Mouse (Mus musculus): Measurements from ENCODE around the gene Lrrc45.
"Not testable (repeated sequence)": the region's sequence is repeated elsewhere in the genome, so short reads cannot be mapped to it uniquely, and the experiment has no call there.

Gene Lrrc45

GRCm38 (mm10) chr11:120728530-120729240, 15.0 kb downstream of the Lrrc45 start:
- DNase-seq: no peak

DNA sequence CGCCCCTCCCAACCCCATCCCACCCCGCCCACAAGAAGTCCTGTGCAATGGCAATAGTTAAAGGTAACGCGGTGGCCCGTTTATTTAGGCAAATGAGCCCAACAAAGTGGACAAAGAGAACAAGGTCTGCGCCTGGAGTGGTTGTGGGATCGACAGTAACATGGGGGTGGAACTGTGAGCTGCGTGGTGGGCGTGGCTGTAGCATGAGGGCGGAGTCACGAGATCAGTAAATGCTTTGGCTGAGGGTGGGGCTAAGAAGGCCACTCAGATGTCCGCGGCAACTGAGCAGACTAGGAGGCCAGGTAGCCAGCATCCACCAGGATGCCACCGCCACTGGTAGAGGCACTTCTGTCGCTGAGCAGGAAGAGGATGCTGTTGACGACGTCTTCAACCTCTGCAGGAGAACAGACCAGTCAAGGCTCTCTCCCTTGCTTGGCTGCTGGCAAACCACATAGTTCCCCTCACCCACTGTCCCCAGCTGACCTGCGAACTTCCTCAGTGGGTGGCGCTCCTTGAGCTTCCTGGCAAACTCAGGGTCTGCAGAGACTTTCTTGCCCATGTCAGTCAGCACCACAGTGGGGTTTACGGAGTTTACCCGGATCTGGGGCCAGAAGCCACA, 15.8 kb downstream of the Lrrc45 start:
- peak; percentile 85 to 87 for DNase-seq

DNA sequence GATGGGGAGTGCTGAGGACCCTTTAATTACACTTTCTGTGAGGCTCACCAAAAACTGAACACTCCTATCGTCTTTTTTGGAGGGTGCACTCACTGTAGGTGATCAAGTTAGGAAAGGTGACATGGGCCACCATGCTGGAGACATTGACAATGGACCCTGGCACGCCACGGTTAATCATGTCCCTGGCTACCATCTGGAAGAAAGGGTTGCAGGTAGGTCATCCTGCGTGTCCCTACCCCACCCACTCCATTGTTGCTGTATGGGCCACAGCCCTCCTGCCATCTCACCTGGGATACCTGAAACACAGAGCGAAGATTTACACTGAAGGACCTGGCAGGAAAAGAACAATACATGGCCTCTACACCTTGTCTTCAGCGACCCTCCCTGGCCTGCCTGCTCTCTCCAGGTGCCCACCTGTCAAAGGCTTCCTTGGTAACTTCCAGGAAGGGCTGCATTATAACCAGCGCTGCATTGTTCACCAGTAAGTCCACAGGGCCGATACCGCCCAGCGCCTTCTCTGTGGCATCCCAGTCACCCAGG, 16.7 kb downstream of the Lrrc45 start:
- DNase-seq: no peak

- no peak for DNase-seq
Observed at GRCm38 (mm10) chr11:120731395-120731794, 17.7 kb downstream of the Lrrc45 start.

GRCm38 (mm10) chr11:120731858-120732680, 18.3 kb downstream of the Lrrc45 start, which contains the start of gene Cbr2:
Gene Cbr2 (minus strand): TSS chr11:120732114.
- DNase-seq: peak; percentile 77 to 86

DNA sequence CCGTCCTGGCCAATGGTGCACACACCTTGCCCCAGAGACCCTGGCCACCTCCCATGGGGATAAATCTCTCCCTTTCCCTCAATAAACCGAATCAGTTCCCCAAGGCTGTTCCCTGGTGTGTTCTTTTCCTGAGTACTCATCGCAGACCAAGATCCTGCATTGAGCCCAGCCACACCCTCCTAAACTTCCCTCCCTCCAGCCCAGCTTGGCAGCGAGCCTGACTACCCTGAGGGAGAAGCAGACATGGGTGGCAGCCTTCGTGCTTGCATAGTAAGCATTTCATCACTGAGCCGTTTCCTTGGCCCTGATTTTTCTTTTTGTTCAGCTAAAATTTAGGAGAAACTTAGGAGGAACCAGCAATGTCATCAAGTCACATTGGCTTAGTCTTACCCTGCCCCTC, 19.8 kb downstream of the Lrrc45 start:
- DNase-seq: peak; percentile 87 to 90

DNA sequence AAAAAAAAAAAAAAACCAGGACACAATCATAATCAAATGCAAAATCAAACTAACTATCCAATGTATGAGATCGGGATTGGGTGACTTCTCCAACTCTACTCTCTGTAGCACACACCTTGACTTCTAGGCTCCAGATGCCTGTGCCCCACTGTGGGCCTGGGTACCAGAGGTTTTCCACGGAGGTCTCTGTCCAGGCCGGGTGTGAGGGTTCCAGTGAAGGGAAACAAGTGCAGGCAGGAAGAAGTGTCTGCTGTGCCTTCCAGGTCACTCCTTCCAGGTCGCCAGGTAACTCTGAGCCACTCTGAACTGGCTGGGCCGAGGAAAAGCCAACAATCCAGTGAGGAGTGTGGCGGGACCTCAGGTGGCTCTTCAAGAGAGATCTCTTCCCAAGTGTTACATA, 22.7 kb downstream of the Lrrc45 start:
- peak in 1 of 2 experiments; percentile 7 for DNase-seq

GRCm38 (mm10) chr11:120740981-120741380, 27.3 kb downstream of the Lrrc45 start:
- no peak for DNase-seq

- DNase-seq: peak; percentile 89 to 93
Observed at GRCm38 (mm10) chr11:120744121-120744701, 30.5 kb downstream of the Lrrc45 start.

GRCm38 (mm10) chr11:120747974-120748373, 34.2 kb downstream of the Lrrc45 start:
- DNase-seq: peak; percentile 51 to 74

DNA sequence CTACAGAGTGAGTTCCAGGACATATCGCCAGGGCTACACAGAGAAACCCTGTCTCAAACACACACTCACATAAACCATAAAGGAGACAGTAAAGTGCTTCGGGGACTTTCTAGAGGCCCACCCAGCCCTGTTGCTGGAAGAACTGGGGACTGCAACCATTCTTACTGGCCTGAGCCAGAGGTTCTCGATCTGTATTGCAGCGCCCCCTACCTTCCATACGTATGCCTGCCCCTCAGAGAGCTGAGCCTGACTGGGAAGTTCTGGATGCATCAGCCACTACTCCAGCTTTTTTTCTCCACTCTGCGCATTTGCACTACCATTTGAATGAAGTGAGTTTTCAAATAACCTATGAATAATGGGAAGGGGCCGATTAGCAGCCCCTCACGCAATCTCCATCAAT, 35.7 kb downstream of the Lrrc45 start:
- DNase-seq: peak; percentile 60 to 71

DNA sequence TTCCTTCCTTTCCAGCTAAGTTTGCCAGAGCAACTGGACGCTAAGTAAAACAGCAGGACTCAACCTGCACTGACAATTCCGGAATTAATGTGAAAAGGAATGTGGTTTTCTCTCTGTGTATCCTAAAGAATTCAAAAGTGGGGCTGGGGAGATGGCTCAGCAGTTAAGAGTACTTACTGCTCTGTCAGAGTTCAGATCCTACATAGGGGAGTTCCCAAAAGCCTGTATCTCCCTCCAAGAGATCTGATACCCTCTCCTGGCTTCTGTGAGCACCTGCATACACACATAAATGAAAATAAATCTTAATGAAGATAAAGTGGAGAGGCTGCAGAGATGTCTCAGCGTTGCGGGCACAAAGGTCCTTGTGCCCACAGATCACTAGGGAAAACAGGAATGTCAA, 37.9 kb downstream of the Lrrc45 start:
- DNase-seq: no peak

GRCm38 (mm10) chr11:120760236-120760635, 46.5 kb downstream of the Lrrc45 start:
- DNase-seq: no peak

DNA sequence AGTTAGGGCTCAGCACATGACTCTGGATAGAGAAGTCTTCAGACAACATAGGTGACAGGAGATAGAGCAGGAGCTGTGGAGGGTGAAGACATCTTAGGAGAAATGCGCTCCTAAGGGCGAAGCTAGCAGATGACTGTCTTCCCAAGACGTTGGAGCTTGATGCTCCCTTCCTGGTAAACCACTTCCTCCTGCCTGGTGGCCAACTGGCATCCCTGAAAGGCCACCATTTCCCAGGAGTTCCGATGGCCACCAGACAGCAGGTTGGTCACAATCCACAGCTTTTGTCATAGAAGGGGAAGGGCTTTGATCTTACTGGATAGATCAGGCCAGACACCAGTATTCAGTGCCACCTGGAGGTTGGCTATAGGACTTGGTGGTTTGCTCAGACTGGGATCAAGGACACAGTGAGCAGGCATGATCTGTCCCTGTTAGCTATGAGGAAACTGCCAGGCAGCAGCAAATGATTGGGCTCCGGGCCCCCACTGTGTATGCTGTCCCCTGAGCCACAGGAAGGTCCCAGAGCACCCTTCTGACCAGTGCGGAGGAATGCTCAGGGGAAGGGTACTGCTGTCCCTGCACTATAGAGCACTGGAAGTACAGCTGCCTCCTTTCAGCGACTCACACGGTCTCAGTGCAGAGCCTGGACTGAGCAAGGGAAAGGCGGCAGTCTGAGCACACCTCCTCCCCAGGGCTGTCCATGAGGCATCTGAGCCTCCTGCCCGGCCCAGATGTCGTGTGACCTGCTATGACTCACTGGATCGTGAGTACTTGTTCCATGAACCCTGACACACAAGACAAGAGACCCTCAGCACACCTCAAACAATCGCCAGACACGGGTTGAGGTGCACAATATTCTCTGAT, 48.3 kb downstream of the Lrrc45 start:
- DNase-seq: no peak

GRCm38 (mm10) chr11:120762672-120763041, 48.9 kb downstream of the Lrrc45 start, which contains the start of gene Hmga1b:
Gene Hmga1b (plus strand): TSS chr11:120762794.
- not testable (repeated sequence) for DNase-seq

GRCm38 (mm10) chr11:120763121-120763999, 49.6 kb downstream of the Lrrc45 start:
- DNase-seq: not testable (repeated sequence)

DNA sequence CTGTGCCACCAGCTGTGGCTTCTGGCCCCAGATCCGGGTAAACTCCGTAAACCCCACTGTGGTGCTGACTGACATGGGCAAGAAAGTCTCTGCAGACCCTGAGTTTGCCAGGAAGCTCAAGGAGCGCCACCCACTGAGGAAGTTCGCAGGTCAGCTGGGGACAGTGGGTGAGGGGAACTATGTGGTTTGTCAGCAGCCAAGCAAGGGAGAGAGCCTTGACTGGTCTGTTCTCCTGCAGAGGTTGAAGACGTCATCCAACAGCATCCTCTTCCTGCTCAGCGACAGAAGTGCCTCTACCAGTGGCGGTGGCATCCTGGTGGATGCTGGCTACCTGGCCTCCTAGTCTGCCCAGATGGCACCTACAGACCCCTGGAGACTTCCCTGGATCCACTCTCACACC, 53.3 kb downstream of the Lrrc45 start:
- DNase-seq: not testable (repeated sequence)

DNA sequence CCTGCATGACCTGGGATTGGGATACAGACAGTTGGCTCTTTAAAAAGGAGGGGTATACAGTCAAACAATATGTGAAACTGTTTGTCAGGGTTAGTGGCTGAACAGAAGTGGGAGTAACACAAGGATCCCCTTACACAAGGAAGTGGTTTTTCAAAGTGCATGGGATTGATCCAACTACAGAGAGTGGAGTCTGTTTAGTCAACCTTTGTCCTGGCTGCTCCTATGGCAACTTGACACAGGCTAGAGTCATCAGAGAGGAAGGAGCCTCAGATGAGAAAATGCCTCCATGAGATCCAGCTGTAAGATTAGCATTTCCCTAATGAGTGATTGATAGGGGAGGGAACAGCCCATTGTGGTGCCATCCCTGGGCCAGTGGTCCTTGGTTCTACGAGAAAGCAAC, 54.5 kb downstream of the Lrrc45 start:
- DNase-seq: peak in 1 of 2 experiments; percentile 56

All from lung, adult 18-20 months (tissue).